ENCODE assay signal across 12 mouse cellular contexts in the genomic region with DNA sequence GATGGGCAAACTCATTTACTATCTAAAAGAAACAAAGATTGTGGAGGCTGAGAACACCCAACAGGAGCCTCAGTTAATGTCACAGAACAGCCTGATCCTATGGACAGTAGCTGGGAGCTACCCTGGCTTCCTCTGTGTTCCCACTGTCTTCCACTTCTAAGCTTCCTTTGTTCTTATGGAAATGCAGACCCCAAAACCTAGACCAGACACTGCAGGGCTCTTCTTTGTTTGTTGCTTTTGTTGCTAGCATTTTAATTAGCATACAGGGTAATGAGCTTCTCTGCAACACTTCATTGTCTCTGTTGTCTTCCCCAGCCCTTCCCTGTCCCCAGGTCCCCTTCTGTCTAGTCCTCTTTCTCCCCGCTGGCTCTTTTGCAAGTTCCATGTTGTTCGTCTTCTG.
"Had no signal": no experiment of that assay in that cellular context is flagged by ENCODE, and none has a peak within 500 bp of the region (broad histone marks: within the 10 kb centered on the region; RNA-seq: fewer than 3 reads in every experiment).

No protein-coding gene starts in this region.

- H3K4me1 ChIP-seq: liver, embryonic 13.5 days had no signal

- H3K4me2 ChIP-seq: limb, embryonic 12.5 days; liver, embryonic 13.5 days had no signal

- ATAC-seq: inflammation-experienced regulatory T-cells, adult 6 months; liver, postnatal 0 days; lung, postnatal 0 days had no signal

- H3K36me3 ChIP-seq: limb, embryonic 12.5 days; liver, embryonic 13.5 days had no signal

- H3K9ac ChIP-seq: limb, embryonic 12.5 days; liver, embryonic 13.5 days; liver, postnatal 0 days had no signal

- H3K4me3 ChIP-seq: layer of hippocampus, adult 2 months; limb, embryonic 12.5 days; liver, embryonic 13.5 days had no signal

- H3K27ac ChIP-seq: layer of hippocampus, adult 2 months; limb, embryonic 12.5 days; liver, embryonic 13.5 days; stomach, postnatal 0 days had no signal

- H3K27me3 ChIP-seq: limb, embryonic 12.5 days; liver, embryonic 13.5 days had no signal

- DNase-seq: kidney, adult 11 months; kidney, postnatal 10 days; kidney, postnatal 4 days; liver; liver, embryonic 13.5 days; liver, postnatal 0 days; lung, postnatal 36 days had no signal

- H3K9me3 ChIP-seq: limb, embryonic 12.5 days; liver, embryonic 13.5 days had no signal
